Mouse (Mus musculus): Measurements from ENCODE around the gene Mettl9. TPM values are rescaled to one million over a fixed set of nuclear protein-coding genes. Genes with fewer than 3 reads are reported as not detected.

The Mettl9 gene
- total RNA-seq, 1 experiment from 2014 or later, result 95.5 TPM

DNA sequence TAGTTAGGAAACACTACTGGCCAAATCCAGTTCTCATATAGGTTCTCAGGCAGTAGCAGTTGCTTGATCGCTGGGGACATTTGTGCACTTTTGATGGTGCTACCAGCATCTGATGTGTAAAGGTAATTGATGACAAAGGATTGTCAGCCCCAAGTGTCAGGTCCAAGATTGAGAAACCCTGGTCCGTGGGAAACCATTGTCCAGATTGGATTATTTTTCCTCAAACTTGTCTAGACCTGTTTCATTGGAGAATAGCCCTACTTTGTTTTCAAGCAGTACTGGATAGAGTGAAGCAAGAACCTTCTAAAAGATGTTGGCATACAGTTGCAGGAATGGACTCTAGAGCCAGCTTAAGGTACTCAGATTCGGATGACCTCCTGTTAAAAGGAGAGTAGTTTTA lies 8.8 kb downstream of the Mettl9 start:
- ATAC-seq (replicated peaks; ENCODE audit: low read depth, poor library complexity, severe bottlenecking), result no peak

DNA sequence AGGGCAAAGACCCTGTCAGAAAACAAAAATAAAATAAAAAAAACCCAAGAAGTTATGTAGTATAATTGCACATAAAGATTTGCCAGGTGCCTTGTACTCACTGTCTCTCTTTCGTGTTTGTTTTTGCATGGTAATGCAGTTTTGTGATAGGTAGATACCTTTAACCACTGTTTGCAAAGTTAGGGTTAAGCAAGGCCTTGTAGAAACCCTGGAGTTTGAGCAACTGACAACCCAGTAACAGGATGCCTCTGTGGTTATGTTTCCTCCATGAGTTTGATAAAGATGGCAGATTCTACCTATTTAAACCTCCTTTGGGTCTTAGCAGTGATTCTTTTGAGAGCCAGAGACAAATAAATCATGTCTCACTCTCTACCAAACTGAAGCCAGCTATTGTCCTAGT lies 9.3 kb downstream of the Mettl9 start:
- no peak for ATAC-seq (replicated peaks; ENCODE audit: low read depth, poor library complexity, severe bottlenecking)

DNA sequence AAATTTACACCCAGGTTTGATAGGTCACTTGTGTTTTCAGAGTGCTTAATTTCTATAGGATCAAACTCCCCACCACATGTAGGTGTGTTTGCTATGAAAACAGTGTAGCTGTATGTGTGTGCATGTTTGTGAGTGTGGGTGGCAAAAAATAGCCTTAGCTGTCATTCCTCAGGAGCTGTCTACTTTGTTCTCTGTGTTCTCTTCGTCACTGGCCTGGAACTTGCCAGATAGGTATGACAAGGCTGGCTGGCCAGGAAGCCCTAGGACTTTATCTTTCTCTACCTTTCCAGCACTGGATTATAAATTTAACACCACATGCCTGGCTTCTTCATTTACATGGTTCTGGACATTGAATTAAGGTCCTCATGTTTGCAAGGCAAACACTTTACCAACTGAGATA lies 10.0 kb downstream of the Mettl9 start:
- ATAC-seq (replicated peaks; ENCODE audit: low read depth, poor library complexity, severe bottlenecking), result no peak

DNA sequence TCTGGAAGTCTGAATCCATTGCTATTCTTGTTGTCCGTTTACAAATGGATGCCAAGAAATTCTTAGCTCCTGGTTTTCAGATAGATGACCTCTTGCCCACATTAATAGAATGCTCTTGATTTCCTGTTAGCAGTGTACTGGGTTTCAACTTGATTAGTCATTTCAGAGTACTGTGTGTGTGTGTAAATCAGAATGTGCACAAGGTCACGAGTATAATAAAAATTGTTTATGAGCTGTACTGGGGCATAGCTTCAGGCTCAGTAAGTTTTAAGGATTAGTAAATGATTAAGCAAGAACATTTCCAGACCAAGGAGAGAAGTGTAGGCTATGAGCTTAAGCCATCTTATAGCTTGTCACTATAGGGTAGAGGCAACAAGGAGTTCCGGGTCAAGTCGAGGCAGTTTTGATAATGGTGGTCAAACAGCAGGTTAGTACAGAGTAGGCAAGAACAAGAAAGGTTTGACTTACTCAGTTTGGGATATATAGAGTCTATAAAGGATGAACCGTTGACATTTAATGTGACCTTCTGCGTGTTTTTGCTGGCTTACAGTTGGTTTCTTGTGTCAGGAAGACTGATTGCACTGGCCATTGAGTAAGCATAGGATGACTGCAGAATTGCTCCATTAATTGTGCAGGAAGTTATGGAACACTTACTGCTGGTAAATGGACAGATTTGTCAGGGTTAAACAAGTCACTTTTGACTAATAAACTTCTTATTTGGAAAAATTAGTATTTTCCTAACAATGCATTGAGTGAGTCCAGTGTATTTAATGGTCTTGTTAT lies 11.6 kb downstream of the Mettl9 start:
- ATAC-seq (replicated peaks; ENCODE audit: low read depth, poor library complexity, severe bottlenecking), result no peak

DNA sequence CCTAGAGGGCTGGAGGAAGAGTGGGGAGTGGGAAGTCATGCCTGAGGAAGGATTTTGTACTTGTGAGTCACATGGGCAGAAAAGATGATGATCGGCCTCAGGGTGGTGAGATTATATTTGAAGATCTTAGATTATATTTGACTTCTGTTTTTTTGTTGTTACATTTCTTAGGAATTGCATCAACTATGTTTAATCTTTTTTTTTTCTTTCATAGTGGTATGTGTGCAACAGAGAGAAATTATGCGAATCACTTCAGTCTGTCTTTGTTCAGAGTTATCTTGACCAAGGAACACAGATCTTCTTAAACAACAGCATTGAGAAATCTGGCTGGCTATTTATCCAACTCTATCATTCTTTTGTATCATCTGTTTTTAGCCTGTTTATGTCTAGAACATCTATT lies 13.4 kb downstream of the Mettl9 start:
- ATAC-seq (replicated peaks; ENCODE audit: low read depth, poor library complexity, severe bottlenecking), result no peak

DNA sequence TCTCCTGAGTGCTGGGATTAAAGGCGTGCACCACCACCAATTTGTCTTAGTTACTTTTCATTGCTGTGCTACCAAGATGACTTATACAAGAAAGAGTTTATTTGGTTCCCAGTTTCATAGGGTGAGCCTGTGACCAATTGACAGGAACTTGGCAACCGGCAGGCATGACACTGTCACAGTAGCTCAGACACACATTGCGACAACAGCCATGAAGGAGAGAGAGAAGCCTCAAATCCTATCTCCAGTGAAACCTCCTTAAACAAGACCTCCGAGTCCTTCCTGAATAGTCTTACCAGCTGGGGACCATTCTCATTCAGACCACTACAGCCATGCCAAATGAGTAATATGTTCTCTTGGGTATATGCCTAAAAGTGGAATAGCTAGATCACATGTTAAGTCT lies 18.8 kb downstream of the Mettl9 start:
- ATAC-seq (replicated peaks; ENCODE audit: low read depth, poor library complexity, severe bottlenecking), result no peak

DNA sequence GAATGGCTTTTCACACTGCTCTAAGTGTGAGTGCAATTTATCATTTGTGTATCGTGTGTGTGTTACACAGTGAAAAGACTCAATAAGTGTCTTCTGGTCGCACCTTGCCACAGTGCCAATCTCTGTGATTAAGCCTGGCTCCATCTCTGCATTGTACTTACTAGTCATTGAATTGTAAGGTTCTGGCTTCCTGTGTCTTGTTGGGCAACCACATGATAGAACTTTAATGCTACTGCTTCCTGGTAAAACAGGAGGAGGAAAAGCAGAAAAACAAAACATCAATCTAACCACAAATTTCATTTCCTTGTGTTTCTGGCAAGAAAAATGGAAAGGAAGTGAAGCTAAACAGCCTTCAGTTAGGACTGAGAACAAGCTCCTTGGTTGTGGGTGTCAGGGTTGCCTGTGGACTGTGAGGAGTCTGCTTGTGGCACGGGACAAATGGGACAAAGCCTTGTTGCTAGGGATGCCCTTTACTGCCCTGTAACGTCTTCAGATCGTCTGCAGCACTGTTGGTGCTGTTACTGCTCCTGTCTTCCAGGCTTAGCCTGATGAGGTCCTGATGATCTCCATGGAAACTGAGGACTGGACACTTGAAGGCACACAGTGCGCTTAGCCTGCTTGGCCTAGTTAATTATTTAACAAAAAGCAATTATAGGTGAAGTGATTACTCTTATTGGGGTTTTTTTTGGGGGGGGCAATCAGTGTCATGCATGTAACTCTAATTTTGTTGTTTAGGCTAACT lies 25.4 kb downstream of the Mettl9 start:
- ATAC-seq (replicated peaks; ENCODE audit: low read depth, poor library complexity, severe bottlenecking), result peak; percentile 72

DNA sequence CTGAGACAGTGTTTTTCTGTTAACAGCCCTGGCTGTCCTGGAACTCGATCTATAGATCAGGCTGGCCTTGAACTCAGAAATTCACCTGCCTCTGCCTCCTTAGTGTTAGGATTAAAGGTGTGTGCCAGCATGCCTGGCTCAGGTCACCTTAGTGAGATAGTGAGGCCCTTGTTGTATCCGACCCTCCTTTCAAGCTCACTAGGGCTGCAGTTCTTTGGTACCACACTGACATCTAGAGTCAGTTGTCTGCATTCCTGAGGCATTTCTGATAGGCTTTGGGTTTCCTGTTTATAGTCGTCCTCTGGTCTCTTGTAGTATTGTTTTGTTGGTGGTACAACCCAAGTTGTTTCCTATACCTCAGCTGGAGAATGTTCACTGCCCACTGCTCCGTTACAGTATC lies 30.1 kb downstream of the Mettl9 start:
- ATAC-seq (replicated peaks; ENCODE audit: low read depth, poor library complexity, severe bottlenecking), result peak; percentile 55

DNA sequence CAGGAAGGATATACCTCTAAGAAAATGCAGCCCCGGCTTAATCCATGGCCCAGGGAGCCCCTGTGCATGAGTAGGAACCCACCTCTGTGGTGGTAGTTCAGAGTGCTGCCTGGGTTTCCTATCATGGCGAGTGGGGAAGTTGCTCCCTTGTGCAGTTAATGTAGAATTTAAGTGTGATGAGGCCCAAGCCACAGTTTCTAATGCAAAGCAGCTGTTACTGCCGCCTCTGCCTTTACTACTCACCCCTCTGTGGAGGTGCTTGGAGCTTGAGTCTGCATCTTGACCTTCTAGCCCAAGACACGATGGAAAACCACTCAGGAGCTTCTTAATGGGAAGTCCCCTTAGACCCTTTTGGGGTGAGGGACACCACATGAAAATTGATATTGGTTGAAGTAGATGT lies 37.0 kb downstream of the Mettl9 start:
- no peak for ATAC-seq (replicated peaks; ENCODE audit: low read depth, poor library complexity, severe bottlenecking)

DNA sequence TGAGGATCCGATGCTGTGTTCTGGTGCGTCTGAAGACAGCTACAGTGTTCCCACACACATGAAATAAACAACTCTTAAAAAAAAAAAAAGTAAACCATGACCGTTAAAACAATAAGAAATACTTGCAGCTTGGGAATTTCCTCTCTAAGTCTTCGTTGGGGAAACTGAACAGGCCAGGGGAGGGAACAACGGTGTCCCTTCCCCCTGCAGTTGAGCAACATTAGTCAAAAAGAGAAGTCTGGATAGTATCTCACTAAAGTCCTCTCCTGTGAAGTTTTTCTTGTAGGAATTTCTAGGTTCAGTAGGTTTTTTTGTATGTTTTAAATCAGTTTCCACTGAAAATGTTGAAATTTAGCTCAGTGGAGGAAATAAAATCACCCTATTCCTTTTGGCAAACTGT lies 38.3 kb downstream of the Mettl9 start:
- peak; percentile 61 for ATAC-seq (replicated peaks; ENCODE audit: low read depth, poor library complexity, severe bottlenecking)

DNA sequence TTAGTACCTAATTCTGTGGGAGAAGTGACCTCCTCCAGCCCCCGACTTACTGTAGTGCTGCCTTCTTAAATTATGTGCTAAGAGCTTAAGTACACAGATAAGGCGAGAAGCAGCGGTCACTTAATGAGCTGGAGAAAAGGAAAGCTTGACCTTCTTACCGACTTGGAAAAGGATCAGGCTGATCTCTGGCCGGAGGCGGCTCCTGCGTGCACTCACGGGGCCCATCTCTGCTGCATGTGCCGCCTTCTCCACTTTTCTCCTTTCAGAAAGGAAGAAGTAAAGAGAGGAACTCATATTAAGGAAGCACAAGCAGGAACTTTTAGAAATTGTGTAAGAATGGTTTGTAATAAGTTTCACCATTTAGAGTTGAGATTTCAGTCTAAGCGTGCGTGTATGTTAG lies 40.0 kb downstream of the Mettl9 start, which contains the start of gene Igsf6:
TSS of gene Igsf6 (minus strand) at position 292 of the 400 bp plus-strand sequence.
- peak; percentile 66 for ATAC-seq (replicated peaks; ENCODE audit: low read depth, poor library complexity, severe bottlenecking)

DNA sequence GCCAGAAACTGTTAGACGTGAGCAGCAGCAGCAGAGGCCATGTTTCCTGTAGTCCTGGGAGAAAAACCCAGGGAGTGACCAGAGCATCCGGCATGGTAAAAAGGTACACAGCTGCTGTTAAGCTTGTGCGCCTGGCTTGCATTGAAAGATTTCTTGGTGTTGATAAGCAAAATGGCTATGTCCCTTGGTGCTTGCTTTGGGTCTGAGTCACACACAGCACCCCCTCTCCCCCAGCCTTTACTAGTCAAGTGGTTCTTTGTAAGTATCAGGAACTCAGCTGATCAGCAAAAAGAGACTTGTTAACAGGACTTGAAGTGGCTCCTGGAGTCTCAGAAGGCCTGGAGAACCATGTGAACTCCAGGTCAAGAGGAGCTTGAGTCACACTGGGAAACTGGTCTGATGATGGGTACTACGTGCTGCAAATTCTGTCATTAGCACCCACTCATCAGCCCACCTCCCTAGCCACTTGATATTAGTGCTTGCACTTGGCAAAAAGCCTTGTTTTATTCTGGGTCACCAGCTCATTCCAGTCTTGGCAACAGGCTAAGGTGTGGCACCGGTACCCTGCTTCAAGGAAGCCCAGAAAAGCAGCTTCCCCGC lies 40.7 kb downstream of the Mettl9 start:
- ATAC-seq (replicated peaks; ENCODE audit: low read depth, poor library complexity, severe bottlenecking), result peak; percentile 16; the same call in 1 of the 2 replicates

DNA sequence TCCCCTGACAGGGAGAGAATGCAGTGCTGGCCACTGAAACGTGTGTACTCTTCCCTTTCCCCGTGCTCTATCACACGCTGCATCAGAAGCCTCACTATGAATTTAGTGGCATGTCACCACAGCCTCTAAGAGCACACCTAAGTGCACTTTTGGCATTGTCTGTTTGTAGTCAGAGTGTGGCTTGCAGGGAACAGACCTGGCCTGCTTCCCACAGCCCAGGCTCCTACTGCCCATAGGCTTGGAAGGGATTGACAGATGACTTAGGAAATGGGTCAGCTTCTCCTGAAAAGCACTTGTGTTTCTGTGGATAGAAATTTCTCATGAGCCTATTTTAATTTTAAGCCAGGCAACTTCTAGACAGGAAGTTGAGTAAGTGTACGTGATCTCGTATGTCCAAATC lies 41.2 kb downstream of the Mettl9 start:
- ATAC-seq (replicated peaks; ENCODE audit: low read depth, poor library complexity, severe bottlenecking), result no peak

DNA sequence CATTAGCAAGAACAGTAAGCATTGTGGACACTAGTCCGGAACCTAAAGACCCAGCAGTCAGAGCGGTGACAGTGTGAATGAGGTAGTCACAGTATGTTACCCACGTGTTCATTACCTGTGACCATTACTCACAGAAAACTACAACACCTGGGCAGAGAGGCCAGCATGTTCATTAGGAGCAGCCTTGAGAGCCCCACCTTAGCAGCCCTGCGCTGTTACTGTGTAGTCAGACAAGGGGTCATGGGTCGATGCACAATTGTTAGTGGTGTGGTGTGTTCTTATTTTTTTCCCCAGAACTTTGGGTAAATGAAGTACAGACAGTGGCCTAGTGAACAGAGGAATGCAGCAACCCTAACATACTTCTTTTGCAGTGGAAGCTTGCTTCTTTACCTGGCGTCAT lies 43.1 kb downstream of the Mettl9 start:
- ATAC-seq (replicated peaks; ENCODE audit: low read depth, poor library complexity, severe bottlenecking), result no peak

DNA sequence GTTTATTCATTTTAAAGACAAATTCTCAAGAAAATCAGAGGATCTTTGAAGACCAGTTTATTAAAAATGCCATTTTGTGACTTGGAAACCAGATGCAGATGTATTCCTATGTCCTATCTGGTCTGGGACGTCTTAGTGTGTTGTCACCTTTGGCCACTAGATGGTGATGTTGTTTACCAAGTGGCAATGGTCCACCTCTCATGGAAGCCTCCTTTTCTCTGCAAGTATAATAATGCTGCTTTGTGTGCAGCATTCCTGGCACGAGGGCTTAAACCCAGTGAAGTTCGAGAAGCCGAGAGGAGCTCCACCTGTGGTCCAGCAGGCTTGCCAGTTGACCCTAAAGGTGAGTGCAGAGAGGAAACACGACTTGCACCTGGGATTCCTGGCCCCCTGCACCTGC lies 43.6 kb downstream of the Mettl9 start:
- ATAC-seq (replicated peaks; ENCODE audit: low read depth, poor library complexity, severe bottlenecking), result peak; percentile 76

DNA sequence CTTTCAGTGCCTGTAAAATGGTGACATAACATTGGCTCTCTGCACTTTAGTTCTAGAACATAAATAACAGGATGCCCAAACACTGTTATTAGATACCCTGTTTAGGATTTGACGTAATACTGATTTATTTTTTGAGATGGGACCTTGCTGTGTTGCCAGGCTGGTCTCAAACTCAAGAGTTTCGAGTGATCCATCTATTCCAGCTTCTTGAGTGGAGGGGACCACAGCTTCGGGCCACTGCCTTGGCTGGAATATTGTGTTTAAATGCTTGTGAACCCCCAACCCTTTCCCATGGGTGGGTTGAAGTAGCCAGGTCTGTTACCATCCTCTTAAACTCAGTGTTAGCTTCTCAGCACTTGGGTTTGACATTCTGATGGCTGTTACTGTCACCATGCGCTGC lies 47.1 kb downstream of the Mettl9 start, which contains the start of gene Otoa:
TSS of gene Otoa (plus strand) at position 301 of the 400 bp plus-strand sequence.
- no peak for ATAC-seq (replicated peaks; ENCODE audit: low read depth, poor library complexity, severe bottlenecking)

DNA sequence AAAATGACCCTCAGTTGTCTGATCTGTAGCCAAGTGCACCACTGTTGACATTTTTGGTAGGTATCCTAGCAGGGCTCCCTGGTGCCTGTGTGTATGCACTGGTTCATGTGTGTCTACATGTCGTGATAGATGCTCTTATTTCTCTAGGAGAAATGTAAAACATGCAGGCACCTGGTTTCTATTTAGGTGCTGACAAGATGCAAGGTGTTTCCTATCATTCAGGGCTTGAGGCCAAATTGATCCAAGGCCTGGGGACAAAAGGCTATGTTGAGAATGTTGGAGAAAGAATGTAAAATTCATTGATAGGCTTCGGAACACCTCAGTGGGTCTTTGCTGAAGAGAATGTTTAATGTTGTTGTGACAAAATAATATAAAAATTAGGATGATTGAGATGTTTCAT lies 47.6 kb downstream of the Mettl9 start:
- ATAC-seq (replicated peaks; ENCODE audit: low read depth, poor library complexity, severe bottlenecking), result no peak

DNA sequence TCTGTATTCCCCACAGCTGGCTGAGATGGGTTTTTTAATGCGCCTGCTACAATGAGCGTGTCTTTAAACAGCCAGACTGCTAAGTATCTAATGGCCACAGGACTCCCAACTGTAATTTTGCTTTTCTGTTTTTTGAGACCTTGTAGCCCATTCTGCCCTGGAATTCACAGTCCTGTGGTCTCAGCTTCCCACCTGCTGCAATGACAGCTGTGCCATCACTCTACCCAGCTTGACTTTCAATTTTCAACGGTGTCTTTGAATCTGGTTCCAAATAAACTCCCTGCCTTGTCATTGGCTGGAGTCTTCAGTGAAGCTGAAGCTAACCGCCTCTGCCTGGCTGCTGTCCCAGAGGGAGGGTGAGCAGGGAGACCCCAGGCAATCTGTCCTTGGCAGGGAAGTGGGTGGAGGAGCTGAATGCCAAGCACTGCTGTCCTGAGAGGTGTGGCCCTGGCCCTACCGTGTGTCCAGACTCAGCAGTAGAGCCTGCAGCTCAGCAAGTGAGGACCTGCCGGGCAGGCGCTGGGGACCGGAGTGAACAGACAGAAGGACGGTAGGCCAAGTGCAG lies 48.8 kb downstream of the Mettl9 start:
- no peak for ATAC-seq (replicated peaks; ENCODE audit: low read depth, poor library complexity, severe bottlenecking)

DNA sequence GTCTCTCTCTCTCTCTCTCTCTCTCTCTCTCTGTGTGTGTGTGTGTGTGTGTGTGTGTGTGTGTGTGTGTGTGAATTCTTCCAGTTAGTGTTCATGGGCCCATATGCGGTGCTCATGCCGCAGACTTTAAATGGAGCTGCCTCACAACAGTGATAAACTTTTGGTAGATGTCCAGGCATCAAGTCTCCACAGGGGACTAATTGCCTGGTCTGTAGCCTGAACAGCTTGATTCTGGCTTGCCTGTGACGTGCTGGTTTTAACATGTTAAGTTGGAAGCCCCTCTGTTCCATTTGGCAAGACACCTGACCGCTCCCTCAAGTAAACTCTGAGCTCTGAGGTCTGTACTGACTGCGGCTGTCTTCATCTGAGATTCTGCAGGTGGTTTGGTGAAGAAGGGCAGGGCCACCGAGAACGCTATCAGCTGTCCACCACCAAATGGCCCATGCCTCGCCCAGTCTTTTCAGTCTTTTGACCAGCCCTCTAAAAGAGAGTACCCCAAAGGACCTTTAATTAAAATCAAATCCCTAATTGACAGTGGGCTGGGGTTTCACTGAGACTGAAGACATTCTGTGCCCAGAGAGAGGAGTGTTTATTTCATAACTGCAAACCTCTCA lies 50.7 kb downstream of the Mettl9 start:
- ATAC-seq (replicated peaks; ENCODE audit: low read depth, poor library complexity, severe bottlenecking), result no peak

DNA sequence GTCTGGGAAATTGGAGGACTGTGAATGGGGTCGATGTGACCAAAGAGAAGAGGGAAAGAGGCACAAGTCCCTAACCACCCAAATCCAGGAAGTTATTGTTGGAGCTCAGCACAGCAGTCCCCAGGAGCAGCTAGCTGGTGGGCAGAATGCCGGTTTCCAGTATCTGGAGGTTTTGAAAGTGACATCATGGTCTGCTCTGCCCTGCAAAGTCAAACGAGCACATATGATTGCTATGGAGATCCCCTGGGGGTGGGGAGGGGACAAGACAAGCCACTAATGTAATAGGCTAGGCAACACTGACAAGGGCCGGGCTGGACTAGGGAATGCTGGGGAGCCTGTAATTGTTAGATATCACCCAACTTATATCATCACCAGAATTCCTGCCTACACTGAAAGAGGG lies 51.3 kb downstream of the Mettl9 start:
- no peak for ATAC-seq (replicated peaks; ENCODE audit: low read depth, poor library complexity, severe bottlenecking)
